Mouse (Mus musculus) spleen, postnatal 4 days (tissue): ENCODE measurements at regions not wholly inside any gene's neighbourhood (a gene's known extent, or its start where the extent isn't known, plus 50 kb on each side); places are given as distances from the start of the nearest gene placed in this dataset.
A peak's percentile ranks its signal among the peaks of the same experiment; 100 is the strongest.

Source experiments
- DNase-seq, 2 experiments: peaks; one replicate each; pipeline ENCODE4 v3.0.0; 2022; ENCODE audit warnings: low spot score in 2 of 2

- peak in 1 of 2 experiments; percentile 31 for DNase-seq
These were observed 337.7 kb downstream of the Hlx start for GRCm38 (mm10) chr1:184394559-184395194.

- DNase-seq: no peak
These were observed 348.2 kb downstream of the Hlx start for GRCm38 (mm10) chr1:184384088-184384823.

GRCm38 (mm10) chr1:184378665-184379064 lies 344.6 kb upstream of the 1700056E22Rik start:
- DNase-seq: no peak

GRCm38 (mm10) chr1:184365026-184365425 lies 330.9 kb upstream of the 1700056E22Rik start:
- no peak for DNase-seq

GRCm38 (mm10) chr1:184358226-184358568 lies 324.1 kb upstream of the 1700056E22Rik start:
- DNase-seq: no peak

- DNase-seq: no peak
These were observed 323.5 kb upstream of the 1700056E22Rik start for GRCm38 (mm10) chr1:184357474-184358225.

GRCm38 (mm10) chr1:184353832-184354449 lies 319.8 kb upstream of the 1700056E22Rik start:
- no peak for DNase-seq

GRCm38 (mm10) chr1:184351760-184352159 lies 317.7 kb upstream of the 1700056E22Rik start:
- DNase-seq: no peak

GRCm38 (mm10) chr1:184344829-184345228 lies 310.7 kb upstream of the 1700056E22Rik start:
- no peak for DNase-seq

- DNase-seq: no peak
These were observed 301.9 kb upstream of the 1700056E22Rik start for GRCm38 (mm10) chr1:184335952-184336351.

- DNase-seq: no peak
These were observed 301.2 kb upstream of the 1700056E22Rik start for GRCm38 (mm10) chr1:184335281-184335680.

- DNase-seq: no peak
These were observed 300.7 kb upstream of the 1700056E22Rik start for GRCm38 (mm10) chr1:184334818-184335217.

GRCm38 (mm10) chr1:184333086-184333485 lies 299.0 kb upstream of the 1700056E22Rik start:
- DNase-seq: no peak

- no peak for DNase-seq
These were observed 296.6 kb upstream of the 1700056E22Rik start for GRCm38 (mm10) chr1:184330516-184331350.

- no peak for DNase-seq
These were observed 292.1 kb upstream of the 1700056E22Rik start for GRCm38 (mm10) chr1:184326191-184326590.

GRCm38 (mm10) chr1:184324234-184324633 lies 290.1 kb upstream of the 1700056E22Rik start:
- DNase-seq: no peak

- DNase-seq: no peak
These were observed 286.5 kb upstream of the 1700056E22Rik start for GRCm38 (mm10) chr1:184320521-184321177.

- DNase-seq: no peak
These were observed 276.2 kb upstream of the 1700056E22Rik start for GRCm38 (mm10) chr1:184310185-184310815.

GRCm38 (mm10) chr1:184304813-184305212 lies 270.7 kb upstream of the 1700056E22Rik start:
- DNase-seq: no peak

GRCm38 (mm10) chr1:184304204-184304603 lies 270.1 kb upstream of the 1700056E22Rik start:
- DNase-seq: no peak
